Mouse (Mus musculus) yolk sac, embryonic 10.5 days (tissue): ENCODE results near the gene Fgfr1op2.

ENCODE experiments used
- DNase-seq: peaks from one replicate; pipeline ENCODE4 v3.0.0-alpha.2; 2017; ENCODE audit warnings: low spot score

Fgfr1op2 gene

DNA sequence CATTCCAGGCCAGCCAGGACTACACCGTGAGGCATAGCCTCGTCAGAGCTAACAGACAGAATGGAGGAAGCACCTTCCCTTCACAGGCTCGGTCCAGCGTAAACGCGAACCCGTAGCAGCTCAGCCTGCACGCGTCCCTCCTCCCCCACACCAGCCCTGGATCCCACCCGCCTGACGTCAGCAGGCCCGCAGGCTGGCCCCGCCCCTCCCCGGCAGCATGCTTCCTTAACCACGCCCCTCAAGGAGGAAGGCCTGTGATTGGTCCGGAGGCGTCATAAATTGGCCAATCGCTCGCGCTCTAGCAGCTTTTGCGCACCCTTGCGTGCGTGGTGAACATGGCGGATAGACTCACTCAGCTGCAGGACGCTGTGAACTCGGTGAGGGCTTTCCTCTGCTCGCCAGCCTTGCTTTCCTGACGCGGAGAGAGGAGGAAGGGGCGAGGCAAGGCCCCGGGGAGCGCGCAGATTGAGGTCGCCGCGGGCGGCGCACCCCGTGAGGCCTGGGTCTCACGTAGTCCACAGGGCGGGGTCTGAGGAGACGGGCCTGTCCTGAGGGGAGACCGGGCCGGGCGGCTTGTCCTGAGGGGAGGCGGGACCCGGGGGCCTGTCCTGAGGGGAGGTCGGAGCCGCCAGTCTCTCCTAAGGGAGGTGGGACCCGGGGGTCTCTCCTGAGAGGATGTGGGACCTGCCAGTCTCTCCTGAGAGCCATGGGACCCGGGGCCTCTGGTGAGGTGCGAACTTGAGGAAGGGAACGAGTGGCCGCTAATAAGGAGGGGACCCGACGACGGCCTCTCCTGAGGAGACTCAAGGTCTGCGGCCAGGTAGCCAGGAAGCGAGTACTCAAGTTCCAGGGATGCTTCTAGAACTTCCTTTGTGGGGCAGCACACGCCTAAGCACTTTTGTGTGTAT is 65.5 kb downstream of the Fgfr1op2 start, which contains the start of the genes Med21 and Tm7sf3:
Gene Med21 (plus strand): TSS at position 272 of the 908 bp plus-strand sequence.
Gene Tm7sf3 (minus strand): TSS at position 549 of the 908 bp plus-strand sequence.
- peak; percentile 98 for DNase-seq

- DNase-seq: peak; percentile 60
These were observed 66.2 kb downstream of the Fgfr1op2 start for GRCm38 (mm10) chr6:146643184-146643570.
